Mouse (Mus musculus) gastrocnemius, adult 2 months (tissue): ENCODE measurements around the gene Edc3. TPM values are rescaled to one million over a fixed set of nuclear protein-coding genes. Genes with fewer than 3 reads are reported as not detected.

ENCODE experiments used
- DNase-seq: peaks from one replicate; pipeline ENCODE4 v3.0.0; 2022
- H3K27ac ChIP-seq: fragments of 200-600 bp; 2 replicates; pipeline ENCODE4 v1.8.1; 2022; ENCODE audit warnings: mild to moderate bottlenecking
- H3K4me3 ChIP-seq: fragments of 200-600 bp; 2 replicates; pipeline ENCODE4 v1.8.1; 2022; ENCODE audit warnings: mild to moderate bottlenecking, moderate library complexity
- CTCF ChIP-seq: fragments of 200-600 bp; IDR thresholded peaks from 2 replicates; pipeline ENCODE4 v1.8.1; 2022; ENCODE audit warnings: antibody characterized with exemption, mild to moderate bottlenecking, moderate library complexity
- intact Hi-C: fragments of 180-260 bp; cut with DNase I; formaldehyde crosslinking; loops from one replicate; pipeline ENCODE4 v1.15.1; 2025
- total RNA-seq, 2 experiments: library from RNA; stranded (reverse); gene quantifications; 2 replicates each; pipeline ENCODE4 v1.2.3; 2021

The Edc3 gene
- total RNA-seq, 2 experiments from 2014 or later, result 5.9 to 6.6 TPM

DNA sequence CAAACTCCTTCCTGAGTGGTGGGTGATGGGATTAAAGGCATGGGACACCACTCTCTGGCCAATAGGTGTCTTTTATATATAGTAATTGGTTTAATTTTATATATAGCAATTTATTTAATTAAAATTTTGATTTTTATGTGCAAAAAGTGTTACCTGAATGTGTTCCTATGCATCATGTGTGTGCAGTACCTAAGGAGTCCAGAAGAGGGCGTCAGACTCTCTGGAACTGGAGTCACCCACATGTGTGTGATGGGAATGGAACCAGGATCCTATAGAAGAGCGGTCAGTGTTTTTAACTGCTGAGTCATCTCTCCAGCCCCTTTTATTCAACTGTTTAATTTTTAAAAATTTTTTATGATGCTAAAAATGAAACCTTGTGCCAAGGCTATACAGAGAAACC lies 3.9 kb downstream of the Edc3 start:
- intact Hi-C loops, result no loop called here
- no peak overlapping the region for H3K4me3 ChIP-seq
- peak; percentile 60 for TF ChIP-seq CTCF
- DNase-seq, result no peak
- no peak overlapping the region for H3K27ac ChIP-seq

DNA sequence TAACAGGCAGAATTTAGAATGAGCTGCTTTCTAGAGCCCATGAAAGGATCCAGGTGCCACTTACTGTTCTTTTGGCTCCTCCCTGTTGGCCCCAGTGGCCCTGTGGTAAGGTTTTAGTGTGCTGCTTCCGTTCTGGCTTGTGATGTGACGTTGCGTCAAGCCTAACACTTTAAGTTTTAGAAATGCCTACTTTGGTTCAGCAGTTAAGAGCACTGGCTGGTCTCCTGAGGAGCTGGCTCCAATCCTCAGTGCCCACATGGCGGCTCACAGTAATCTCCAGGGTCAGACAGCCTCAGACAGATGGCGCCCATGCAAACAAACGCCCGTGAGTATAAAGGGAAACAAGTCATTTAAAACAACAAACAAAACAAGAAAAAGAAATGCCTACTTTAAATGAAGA lies 10.1 kb downstream of the Edc3 start:
- Histone ChIP-seq H3K27ac (no peak overlapping the region), H3K4me3 (no peak overlapping the region)
- intact Hi-C loops, result no loop called here
- DNase-seq, result no peak
- TF ChIP-seq CTCF, result no peak

DNA sequence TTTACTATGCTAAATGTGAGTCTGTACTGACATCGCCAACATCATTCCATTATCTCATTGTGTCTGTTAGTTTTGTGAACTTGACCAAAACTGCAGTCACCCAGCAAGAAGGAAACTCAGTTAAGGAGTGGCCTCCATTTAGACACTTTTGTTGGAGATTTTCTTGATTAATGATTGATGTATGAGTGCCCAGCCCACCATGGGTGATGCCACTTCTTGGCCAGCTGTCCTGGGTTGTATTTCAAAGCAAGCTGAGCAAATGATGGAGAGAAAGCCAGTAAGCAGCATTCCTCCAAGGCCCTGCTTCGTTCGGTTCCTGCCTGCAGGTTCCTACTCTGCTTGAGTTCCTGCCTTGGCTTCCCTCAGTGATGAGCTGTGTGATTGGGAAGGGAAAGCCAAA lies 12.4 kb downstream of the Edc3 start:
- intact Hi-C loops, result loop anchor here (5.0 kb wide), 1 partner anchor 42 kb away; no protein-coding TSS in a partner anchor
- TF ChIP-seq CTCF, result no peak
- no peak for DNase-seq
- Histone ChIP-seq H3K27ac (peak overlapping the region; percentile 90), H3K4me3 (no peak overlapping the region)

DNA sequence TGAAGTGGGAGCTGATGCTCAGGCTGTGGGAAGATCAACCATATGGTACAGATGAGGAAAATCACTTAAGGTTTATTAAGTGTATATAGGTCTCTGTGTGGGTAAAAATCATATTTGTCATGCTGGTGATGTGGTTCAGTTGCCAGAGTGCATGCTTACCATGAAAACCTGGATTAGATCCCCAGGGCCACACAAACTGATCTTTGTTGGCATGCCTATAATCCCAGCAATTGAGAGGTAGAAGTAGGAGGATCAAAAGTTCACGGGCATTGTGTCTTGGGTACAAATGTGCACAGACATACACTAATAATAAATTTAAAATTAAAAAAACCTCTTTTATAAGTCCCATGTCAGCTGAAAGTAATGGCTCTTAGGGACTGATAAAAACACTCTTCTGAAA lies 14.0 kb downstream of the Edc3 start:
- TF ChIP-seq CTCF, result no peak
- DNase-seq, result no peak
- peak overlapping the region; percentile 90 for H3K27ac ChIP-seq
- no peak overlapping the region for H3K4me3 ChIP-seq
- intact Hi-C loops, result loop anchor here (5.0 kb wide), 1 partner anchor 40 kb away; no protein-coding TSS in a partner anchor

DNA sequence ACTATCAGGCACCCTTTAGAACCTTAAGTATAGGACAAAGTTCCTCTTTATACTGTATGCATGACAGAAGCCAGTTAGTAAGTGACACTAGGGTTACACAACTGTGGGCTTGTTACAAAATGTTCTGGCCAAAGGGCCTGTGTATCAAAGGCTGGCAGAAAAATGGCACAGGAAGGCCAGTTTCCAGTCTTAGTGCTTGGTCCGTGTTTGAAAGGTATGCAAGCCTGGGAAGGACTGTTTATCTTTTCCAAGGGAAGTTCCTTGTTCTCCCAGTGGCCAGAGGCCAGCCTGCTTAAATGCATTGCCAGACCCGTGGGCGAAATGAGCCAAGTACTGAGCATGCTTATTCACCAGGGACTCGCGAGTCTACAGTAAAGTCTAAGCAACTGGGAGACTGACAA lies 15.0 kb downstream of the Edc3 start:
- no peak for TF ChIP-seq CTCF
- intact Hi-C loops, result loop anchor here (5.0 kb wide), 1 partner anchor 39 kb away; no protein-coding TSS in a partner anchor

DNA sequence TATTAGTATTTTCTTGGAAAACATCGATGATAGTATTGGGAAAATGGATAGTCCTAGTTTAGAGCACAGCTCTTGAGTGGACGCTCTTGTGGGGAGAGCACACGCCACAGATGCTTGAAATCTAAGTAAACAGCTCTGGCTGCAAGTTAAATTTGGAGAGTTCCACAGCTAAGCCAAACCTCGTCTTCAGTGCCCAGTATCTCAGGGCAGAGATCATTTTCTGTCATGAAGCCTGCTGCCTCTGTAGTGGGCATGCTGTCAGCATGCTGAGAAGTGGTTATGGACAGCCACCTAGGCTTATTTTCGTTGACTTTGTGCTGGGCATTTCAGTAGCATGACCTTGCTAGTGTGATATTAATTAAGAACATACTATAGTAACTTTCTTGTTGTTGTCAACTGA lies 15.5 kb downstream of the Edc3 start:
- no peak for TF ChIP-seq CTCF
- peak; percentile 70 for DNase-seq
- H3K4me3 ChIP-seq, result peak overlapping the region; percentile 46
- peak overlapping the region; percentile 90 for H3K27ac ChIP-seq
- intact Hi-C loops, result loop anchor here (5.0 kb wide), 1 partner anchor 39 kb away; no protein-coding TSS in a partner anchor

More for the DNA sequence above, 15.0 kb downstream of the Edc3 start:
- Histone ChIP-seq H3K4me3 (peak overlapping the region; percentile 46), H3K27ac (peak overlapping the region; percentile 90)
- DNase-seq, result peak; percentile 80

DNA sequence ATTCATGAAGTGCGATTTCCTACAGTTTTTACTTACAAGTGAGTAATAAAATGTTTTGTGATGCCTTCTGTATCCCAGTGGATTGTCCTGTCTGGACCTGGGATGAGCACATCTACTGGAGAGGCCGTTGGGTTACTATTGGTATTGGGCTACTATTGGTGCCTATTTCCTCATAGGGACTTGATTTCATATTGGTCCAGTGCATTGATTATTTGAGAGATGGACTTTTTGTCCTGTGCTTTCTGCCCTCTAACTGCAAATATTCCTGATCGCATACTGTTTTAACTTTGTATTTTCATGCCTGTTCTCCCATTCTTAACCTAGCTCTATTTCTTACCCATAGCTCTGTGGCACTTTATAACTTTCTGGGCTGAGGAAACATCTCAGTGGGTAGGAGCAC lies 16.4 kb downstream of the Edc3 start:
- no peak for DNase-seq
- no peak for TF ChIP-seq CTCF

DNA sequence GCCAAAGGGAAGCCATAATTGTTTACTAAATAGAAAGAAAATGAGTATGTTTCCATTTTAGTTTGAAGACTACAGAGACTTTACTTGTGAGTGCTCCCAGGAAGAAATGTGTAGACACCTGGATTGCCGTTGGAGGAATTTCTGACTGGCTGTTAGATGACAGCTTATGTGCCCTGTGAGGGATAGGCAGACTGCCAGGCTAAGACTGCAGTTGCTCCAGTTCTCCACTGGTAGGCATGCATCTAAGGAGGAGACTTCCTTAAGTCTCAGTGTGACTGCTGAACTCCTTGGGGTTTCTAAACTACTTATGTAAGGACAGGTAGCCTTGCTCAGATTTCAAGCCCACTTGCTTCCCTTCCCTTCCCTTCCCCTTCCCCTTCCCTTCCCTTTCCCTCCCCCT lies 20.0 kb downstream of the Edc3 start:
- H3K27ac ChIP-seq, result peak overlapping the region; percentile 48
- peak; percentile 27; the same call in 1 of the 2 replicates for TF ChIP-seq CTCF
- intact Hi-C loops, result no loop called here
- DNase-seq, result no peak
- no peak overlapping the region for H3K4me3 ChIP-seq

More for the DNA sequence above, 16.4 kb downstream of the Edc3 start:
- H3K27ac ChIP-seq, result peak overlapping the region; percentile 90
- no peak overlapping the region for H3K4me3 ChIP-seq
- intact Hi-C loops, result loop anchor here (5.0 kb wide), 1 partner anchor 38 kb away; no protein-coding TSS in a partner anchor

DNA sequence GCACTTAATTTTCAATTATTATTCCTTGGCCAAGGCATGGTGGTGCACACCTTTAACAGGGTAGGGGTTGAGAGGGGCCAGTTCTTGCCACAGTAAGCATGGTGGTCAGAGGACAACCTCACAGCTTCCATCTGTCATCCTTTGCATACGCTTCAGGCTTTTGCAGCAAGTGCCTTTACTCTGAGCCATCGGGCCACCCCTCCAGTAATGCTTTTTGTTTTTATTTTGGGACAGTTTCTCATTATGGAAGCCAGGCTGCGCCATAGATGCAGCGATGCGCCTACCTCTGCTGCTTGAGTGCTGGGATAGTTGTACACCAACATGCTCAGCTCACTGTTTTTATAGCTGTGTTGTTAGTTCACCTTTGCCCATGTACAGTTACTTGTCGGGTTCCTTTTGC lies 25.3 kb downstream of the Edc3 start:
- no peak for DNase-seq
- intact Hi-C loops, result no loop called here
- Histone ChIP-seq H3K27ac (no peak overlapping the region), H3K4me3 (no peak overlapping the region)
- no peak for TF ChIP-seq CTCF

DNA sequence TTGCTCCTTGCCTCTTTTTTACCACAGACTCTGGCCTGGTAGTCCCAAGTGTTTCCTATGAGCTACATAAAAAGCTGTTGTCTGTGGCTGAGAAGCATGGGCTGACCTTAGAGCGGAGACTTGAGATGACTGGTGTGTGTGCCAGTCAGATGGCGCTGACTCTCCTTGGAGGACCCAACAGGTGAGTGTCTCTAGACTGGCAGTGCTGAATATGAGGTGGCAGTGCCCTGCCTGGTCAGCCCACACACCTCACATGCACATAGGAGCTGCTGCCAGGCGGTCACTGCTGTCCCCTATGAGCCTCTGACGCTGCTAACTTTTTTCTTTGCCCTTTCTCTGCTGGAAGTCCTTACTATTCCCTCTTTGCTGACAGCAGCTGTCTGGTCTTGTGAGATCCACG lies 31.5 kb downstream of the Edc3 start:
- intact Hi-C loops, result no loop called here
- Histone ChIP-seq H3K27ac (peak overlapping the region; percentile 75), H3K4me3 (no peak overlapping the region)
- no peak for TF ChIP-seq CTCF
- peak; percentile 64 for DNase-seq

DNA sequence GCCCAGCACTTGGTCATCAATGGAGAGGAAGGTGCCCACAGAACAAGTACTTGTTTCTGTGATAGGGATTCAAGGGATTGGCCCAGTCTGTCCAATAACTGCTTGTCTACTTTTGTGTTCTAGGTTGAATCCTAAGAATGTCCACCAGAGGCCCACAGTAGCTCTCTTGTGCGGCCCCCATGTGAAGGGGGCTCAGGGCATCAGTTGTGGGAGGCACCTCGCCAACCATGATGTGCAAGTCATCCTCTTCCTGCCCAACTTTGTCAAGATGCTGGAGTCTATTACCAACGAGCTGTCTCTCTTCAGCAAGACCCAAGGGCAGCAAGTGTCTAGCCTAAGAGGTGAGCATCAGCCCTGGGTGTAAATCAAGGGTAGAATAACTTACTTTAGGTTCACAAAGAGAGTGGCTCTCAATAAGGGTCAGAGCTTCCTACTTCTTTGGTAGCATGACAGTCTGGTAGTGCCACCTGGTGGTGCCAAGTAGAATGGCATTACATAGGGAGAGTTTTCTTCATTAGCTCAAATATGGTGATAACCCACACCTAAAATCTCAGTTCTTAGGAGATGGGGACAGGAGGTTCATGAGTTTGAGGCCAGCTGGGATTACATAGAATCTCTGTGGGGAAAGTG lies 36.2 kb downstream of the Edc3 start:
- Histone ChIP-seq H3K27ac (no peak overlapping the region), H3K4me3 (no peak overlapping the region)
- peak; percentile 88 for TF ChIP-seq CTCF
- intact Hi-C loops, result loop anchor here (1.0 kb wide), 1 partner anchor 85 kb away; no protein-coding TSS in a partner anchor
- DNase-seq, result peak; percentile 49

DNA sequence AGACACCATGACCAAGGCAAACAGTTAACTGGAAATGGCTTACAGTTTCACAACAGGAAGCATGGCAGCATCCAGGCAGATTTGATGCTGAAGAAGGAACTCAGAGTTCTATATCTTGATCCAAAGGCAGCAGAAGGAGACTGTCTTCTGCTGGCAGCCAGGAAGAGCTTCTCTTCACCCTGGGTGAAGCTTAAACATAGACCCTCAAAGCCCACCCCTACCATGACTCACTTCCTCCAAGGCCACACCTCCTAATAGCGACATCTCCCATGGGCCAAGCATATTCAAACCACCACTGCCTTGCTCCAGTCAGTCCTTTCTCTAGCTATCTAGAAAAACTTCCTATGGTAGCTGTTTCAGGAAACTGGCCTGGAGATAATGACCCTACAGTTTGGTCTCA lies 38.7 kb downstream of the Edc3 start:
- no peak for TF ChIP-seq CTCF
- Histone ChIP-seq H3K4me3 (no peak overlapping the region), H3K27ac (no peak overlapping the region)
- intact Hi-C loops, result no loop called here
- DNase-seq, result no peak

DNA sequence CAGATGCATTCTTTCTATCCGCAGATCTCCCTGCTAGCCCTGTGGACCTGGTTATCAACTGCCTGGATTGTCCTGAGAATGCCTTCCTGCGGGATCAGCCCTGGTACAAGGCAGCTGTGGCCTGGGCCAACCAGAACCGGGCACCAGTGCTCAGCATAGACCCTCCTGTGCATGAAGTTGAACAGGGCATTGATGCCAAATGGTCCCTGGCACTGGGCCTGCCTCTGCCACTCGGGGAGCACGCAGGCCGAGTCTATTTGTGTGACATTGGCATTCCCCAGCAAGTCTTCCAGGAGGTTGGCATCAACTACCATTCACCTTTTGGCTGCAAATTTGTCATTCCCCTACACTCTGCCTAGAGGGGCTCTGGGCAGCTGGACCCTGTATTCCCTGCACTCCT lies 39.8 kb downstream of the Edc3 start:
- H3K4me3 ChIP-seq, result no peak overlapping the region
- peak overlapping the region; percentile 41 for H3K27ac ChIP-seq
- intact Hi-C loops, result no loop called here
- TF ChIP-seq CTCF, result no peak
- DNase-seq, result peak; percentile 72

DNA sequence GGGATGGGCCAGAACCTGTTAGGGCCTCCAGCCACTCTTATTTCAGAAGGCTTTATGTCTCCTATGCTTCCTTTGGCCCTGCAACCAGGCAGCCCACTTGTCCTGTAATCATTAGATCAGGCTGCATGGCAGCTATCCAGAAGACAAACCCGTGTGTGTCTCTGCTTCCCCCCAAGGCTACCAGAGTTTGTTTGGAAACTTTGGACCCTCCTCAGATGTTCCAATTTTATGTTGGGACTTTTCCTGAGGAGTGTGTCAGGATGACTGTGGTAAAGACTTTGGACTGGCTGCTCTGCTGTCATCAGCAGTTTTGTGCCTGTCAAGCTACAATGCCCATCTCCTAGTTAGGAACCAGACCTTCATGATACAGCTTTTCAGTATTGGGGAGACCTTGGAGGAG lies 40.5 kb downstream of the Edc3 start:
- intact Hi-C loops, result no loop called here
- Histone ChIP-seq H3K27ac (peak overlapping the region; percentile 41), H3K4me3 (no peak overlapping the region)
- DNase-seq, result no peak
- no peak for TF ChIP-seq CTCF
